Mouse (Mus musculus) Patski (cell line): ENCODE data around the gene Gm21885. TPM values are rescaled to one million over a fixed set of nuclear protein-coding genes. Genes with fewer than 3 reads are reported as not detected.

Experiments
- ATAC-seq: fragments of 100-300 bp; one replicate; pipeline ENCODE4 v1.8.0; 2021
- CTCF ChIA-PET: fragments of 350-600 bp; sonication (Branson Sonifier 250); formaldehyde crosslinking; loops from one replicate; lab custom pipeline; 2022; ENCODE audit warnings: inconsistent platforms; lab: Charles Lee
- POLR2A ChIA-PET: fragments of 350-600 bp; sonication (Branson Sonifier 250); formaldehyde crosslinking; loops from one replicate; lab custom pipeline; 2022; ENCODE audit warnings: antibody characterized with exemption, inconsistent platforms; lab: Charles Lee
- DNase-seq: peaks from one replicate; pipeline ENCODE4 v3.0.0-alpha.2; 2011; ENCODE audit warnings: low read depth, low spot score
- H3K27me3 ChIP-seq: fragments of 371-371 bp; one replicate; pipeline ENCODE4 v1.5.1; 2021
- CTCF ChIP-seq: fragments of 100-300 bp; IDR thresholded peaks from one replicate; pipeline ENCODE4 v1.5.1; 2021
- in situ Hi-C: fragments of 300-500 bp; cut with MboI; formaldehyde crosslinking; loops from 3 replicates; pipeline ENCODE4 v1.11.1; 2018; ENCODE audit warnings: low pct_unique_long_range_greater_than_20kb, mixed read lengths
- polyA plus RNA-seq: library from polyadenylated mRNA; unstranded; gene quantifications from one replicate; pipeline ENCODE4 v1.2.3, GENCODE M21; 2021

Gene Gm21885
- polyA plus RNA-seq = not detected

- POLR2A ChIA-PET = interaction anchor here (0.7 to 1.1 kb wide), 2 partner anchors 13 to 69 kb away, joined by 6 read pairs; no protein-coding TSS in a partner anchor
- no peaks in the 10 kb centered on the region for H3K27me3 ChIP-seq
- no peak for TF ChIP-seq CTCF
- ATAC-seq (no peak), DNase-seq (no peak)
- CTCF ChIA-PET = interaction anchor here (0.6 kb wide), 1 partner anchor 18 kb away, joined by 3 read pairs; no protein-coding TSS in a partner anchor
- in situ Hi-C loops = no loop called here
Measured at GRCm38 (mm10) chr11:94281199-94282181, at the start of gene Gm21885. Gm21885 (plus strand) TSS chr11:94281873.

- DNase-seq = no peak
- in situ Hi-C loops = no loop called here
- ATAC-seq = no peak
- ChIA-PET CTCF (interaction anchor here (3.5 to 4.0 kb wide), 3 partner anchors 43 to 104 kb away, joined by 18 to 21 read pairs (median 19); no protein-coding TSS in a partner anchor), POLR2A (no interaction called here)
- no peaks in the 10 kb centered on the region for H3K27me3 ChIP-seq
- TF ChIP-seq CTCF = no peak
Measured at GRCm38 (mm10) chr11:94233405-94233804, 48.3 kb upstream of the Gm21885 start.

DNA sequence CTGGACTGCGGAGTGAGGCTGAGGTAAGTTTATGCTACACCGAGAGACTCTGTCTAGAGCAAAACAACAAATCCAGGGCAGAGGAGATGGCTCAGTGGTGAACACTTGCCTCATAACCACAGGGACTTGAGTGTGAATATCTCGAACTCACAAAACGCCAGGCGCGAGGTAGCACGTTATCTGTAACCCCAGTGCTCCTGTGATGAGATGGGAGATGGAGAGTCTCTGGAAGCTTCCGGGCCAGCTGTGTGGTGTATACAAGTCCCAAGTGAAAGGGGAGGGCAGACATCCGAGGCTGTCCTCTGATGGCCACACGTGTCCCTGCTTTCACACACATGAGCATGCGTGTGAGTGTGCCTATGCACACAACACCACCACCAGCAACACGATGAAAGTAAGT is 47.3 kb upstream of the Gm21885 start:
- CTCF ChIA-PET = interaction anchor here (3.5 kb wide), 1 partner anchor 42 kb away, joined by 19 read pairs; no protein-coding TSS in a partner anchor
- in situ Hi-C loops = no loop called here
- TF ChIP-seq CTCF = no peak
- H3K27me3 ChIP-seq = no peaks in the 10 kb centered on the region
- POLR2A ChIA-PET = no interaction called here
- ATAC-seq = no peak
- no peak for DNase-seq

- no peak for ATAC-seq
- TF ChIP-seq CTCF = no peak
- no peak for DNase-seq
- in situ Hi-C loops = loop anchor here (5.0 kb wide), 1 partner anchor 42 kb away; no protein-coding TSS in a partner anchor
- H3K27me3 ChIP-seq = no peaks in the 10 kb centered on the region
- CTCF ChIA-PET = no interaction called here
- POLR2A ChIA-PET = no interaction called here
Measured at GRCm38 (mm10) chr11:94234857-94235256, 46.8 kb upstream of the Gm21885 start.

GRCm38 (mm10) chr11:94236074-94236473 is 45.6 kb upstream of the Gm21885 start:
- H3K27me3 ChIP-seq = no peaks in the 10 kb centered on the region
- no peak for TF ChIP-seq CTCF
- ChIA-PET POLR2A (interaction anchor here (1.1 kb wide), 1 partner anchor 41 kb away, joined by 4 read pairs; no protein-coding TSS in a partner anchor), CTCF (interaction anchor here (0.7 to 4.6 kb wide), 11 partner anchors 12 to 250 kb away, joined by 3 to 23 read pairs (median 4); partner anchors contain the start of genes Spata20 and Tob1)
- peak; percentile 63 for ATAC-seq
- no peak for DNase-seq
- in situ Hi-C loops = loop anchor here (5.0 kb wide), 1 partner anchor 41 kb away; no protein-coding TSS in a partner anchor

DNA sequence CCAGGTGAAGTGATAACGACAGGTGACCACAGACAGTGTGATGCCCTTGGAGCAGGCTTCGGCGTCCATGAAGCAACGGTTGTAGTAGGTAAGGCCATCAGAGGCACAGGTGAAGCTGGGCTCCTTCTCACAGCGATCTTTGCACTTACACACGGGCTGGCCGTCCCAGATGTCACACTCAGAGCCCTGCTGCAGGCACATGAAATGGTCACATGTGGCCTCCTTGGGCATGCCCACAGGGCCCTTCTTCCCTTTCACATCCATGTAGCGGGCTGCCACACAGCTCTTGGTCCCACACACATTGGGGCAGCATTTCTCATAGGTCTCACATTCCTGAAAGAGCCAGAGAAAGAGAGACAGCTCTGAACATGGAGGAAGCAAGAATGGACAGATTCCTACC is 42.9 kb upstream of the Gm21885 start:
- CTCF ChIA-PET = interaction anchor here (3.6 to 4.6 kb wide), 2 partner anchors 38 to 105 kb away, joined by 10 to 23 read pairs; no protein-coding TSS in a partner anchor

DNA sequence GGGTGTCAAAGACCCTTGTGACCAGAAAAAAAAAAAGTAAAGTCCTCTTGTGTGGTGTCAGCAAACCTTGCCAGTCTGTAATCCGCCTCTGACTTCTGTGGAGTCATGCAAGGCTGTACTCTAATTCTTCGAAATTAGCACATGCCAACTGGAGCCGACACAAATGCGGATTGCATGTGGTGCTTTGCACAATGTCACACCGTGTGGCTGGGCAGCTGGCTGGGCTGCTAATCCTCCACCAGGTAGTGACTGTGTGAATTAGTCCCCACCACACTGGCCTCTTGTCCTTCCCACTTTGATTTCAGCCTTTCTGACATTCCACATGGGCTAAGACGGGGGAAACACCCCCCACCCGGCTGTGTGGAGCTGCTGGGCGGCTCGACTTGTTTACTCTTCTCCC is 42.0 kb upstream of the Gm21885 start:
- DNase-seq (no peak), ATAC-seq (no peak)
- ChIA-PET CTCF (interaction anchor here (1.3 to 4.6 kb wide), 2 partner anchors 14 to 37 kb away, joined by 3 to 23 read pairs; no protein-coding TSS in a partner anchor), POLR2A (no interaction called here)
- no peak for TF ChIP-seq CTCF
- no peaks in the 10 kb centered on the region for H3K27me3 ChIP-seq
- in situ Hi-C loops = loop anchor here (5.0 kb wide), 1 partner anchor 38 kb away; no protein-coding TSS in a partner anchor

More for the DNA sequence above, 42.9 kb upstream of the Gm21885 start:
- DNase-seq = no peak
- H3K27me3 ChIP-seq = no peaks in the 10 kb centered on the region
- POLR2A ChIA-PET = no interaction called here
- no peak for ATAC-seq
- in situ Hi-C loops = loop anchor here (5.0 kb wide), 1 partner anchor 39 kb away; no protein-coding TSS in a partner anchor
- TF ChIP-seq CTCF = no peak

DNA sequence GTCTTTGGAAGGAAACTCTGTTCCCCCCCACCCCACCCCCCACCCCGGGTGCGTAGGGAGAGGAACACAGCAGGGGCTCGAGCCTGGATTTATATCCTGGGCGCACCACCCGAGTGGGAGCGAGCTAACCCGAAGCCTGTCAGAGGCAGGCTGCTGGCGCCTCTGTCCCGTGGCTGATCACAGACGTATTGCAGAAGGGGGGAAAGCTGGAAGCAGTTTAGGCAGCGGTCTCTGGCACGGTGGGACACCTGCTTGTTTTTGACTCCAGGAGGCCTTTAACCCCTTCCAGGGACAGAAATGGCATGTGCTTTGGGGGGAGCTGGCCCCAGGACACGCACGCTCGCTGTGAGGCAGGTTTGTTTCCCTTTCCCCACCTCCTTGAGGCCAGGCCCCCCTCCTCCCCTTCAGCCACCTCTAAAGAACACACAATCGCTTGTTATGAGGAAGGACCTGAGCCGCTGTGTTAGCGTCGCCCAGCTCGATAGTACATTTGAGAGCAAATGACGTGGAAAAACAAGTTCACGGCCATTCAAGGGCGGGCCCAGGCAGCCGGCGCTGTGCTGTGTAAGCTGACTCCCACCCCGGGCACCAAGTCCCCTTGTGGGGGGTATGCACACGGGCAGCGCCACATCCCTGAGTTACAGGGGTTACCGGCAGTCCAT is 38.8 kb upstream of the Gm21885 start:
- POLR2A ChIA-PET = no interaction called here
- in situ Hi-C loops = no loop called here
- DNase-seq = no peak
- CTCF ChIA-PET = interaction anchor here (1.2 kb wide), 1 partner anchor 15 kb away, joined by 3 read pairs; no protein-coding TSS in a partner anchor
- no peak for ATAC-seq
- H3K27me3 ChIP-seq = peaks cover under 1% of the 10 kb centered on the region
- no peak for TF ChIP-seq CTCF

- POLR2A ChIA-PET = no interaction called here
- DNase-seq = no peak
- peaks cover 8% of the 10 kb centered on the region for H3K27me3 ChIP-seq
- ATAC-seq = no peak
- no peak for TF ChIP-seq CTCF
- CTCF ChIA-PET = interaction anchor here (1.2 kb wide), 1 partner anchor 14 kb away, joined by 3 read pairs; no protein-coding TSS in a partner anchor
- in situ Hi-C loops = no loop called here
Measured at GRCm38 (mm10) chr11:94243422-94244180, 38.1 kb upstream of the Gm21885 start.
